Comparison of ENCODE assay signal across 26 mouse cellular contexts in genomic region chr1:127464041-127464440, GRCm38 (mm10).
DNase-seq lines count a peak whose midpoint lies in the region; ATAC-seq and TF ChIP-seq lines count a peak whose summit lies in the region.
"Had no signal": no experiment of that assay in that cellular context is flagged by ENCODE, and none has a peak within 500 bp of the region (broad histone marks: within the 10 kb centered on the region; RNA-seq: fewer than 3 reads in every experiment).

No protein-coding gene starts in this region.

- H3K4me2 ChIP-seq in kidney, embryonic 16.5 days (replicated peaks; ENCODE audit: low read depth, low read length), result no peak overlapping the region
- no peak overlapping the region for H3K4me2 ChIP-seq in kidney, postnatal 0 days (ENCODE audit: low read length)
- H3K4me2 ChIP-seq: forebrain, embryonic 13.5 days; heart, embryonic 13.5 days; hindbrain, embryonic 14.5 days had no signal

- DNase-seq in kidney, adult 9 months, result peak; percentile 40
- no peak for DNase-seq in kidney, postnatal 10 days
- DNase-seq in kidney, adult 18-20 months, result no peak
- peak; percentile 83 for DNase-seq in kidney, postnatal 0 days (ENCODE audit: low spot score)
- no peak for DNase-seq in spleen, postnatal 36 days (ENCODE audit: low spot score in 2 of 2)
- DNase-seq: adrenal gland, postnatal 10 days; adrenal gland, postnatal 36 days; B cell, adult 2 months; cerebellum, adult 18-20 months; cerebellum, adult 9-10 months; cerebellum, postnatal 14 days; gastrocnemius, postnatal 10 days; gastrocnemius, postnatal 36 days; heart, adult 2 months; heart, postnatal 14 days; heart, postnatal 4 days had no signal

- no peak for TF ChIP-seq CTCF in kidney, postnatal 0 days (IDR thresholded peaks at IDR 0.05; ENCODE audit: low read depth)

- no peak overlapping the region for H3K27ac ChIP-seq in kidney, embryonic 16.5 days (ENCODE audit: low read length)
- H3K27ac ChIP-seq in kidney, postnatal 0 days, result no peak overlapping the region
- H3K27ac ChIP-seq: forebrain, embryonic 10.5 days; forebrain, embryonic 13.5 days; heart, adult 2 months; heart, embryonic 10.5 days; hindbrain, embryonic 14.5 days had no signal

- H3K9me3 ChIP-seq in kidney, embryonic 16.5 days (ENCODE audit: low read length), result no peaks in the 10 kb centered on the region
- no peaks in the 10 kb centered on the region for H3K9me3 ChIP-seq in kidney, postnatal 0 days (replicated peaks; ENCODE audit: low read length)
- H3K9me3 ChIP-seq: forebrain, embryonic 10.5 days; forebrain, embryonic 13.5 days; heart, embryonic 10.5 days; heart, embryonic 13.5 days had no signal

- H3K27me3 ChIP-seq in kidney, embryonic 16.5 days (ENCODE audit: insufficient read depth, low read length), result no peaks in the 10 kb centered on the region
- H3K27me3 ChIP-seq in kidney, postnatal 0 days (ENCODE audit: insufficient read depth, low read length), result no peaks in the 10 kb centered on the region
- H3K27me3 ChIP-seq: CH12.LX; forebrain, embryonic 13.5 days; heart, embryonic 13.5 days; Patski had no signal

- WGBS in kidney, embryonic 16.5 days, result 25% methylated on average over 6 of the region's 6 CpGs
- 24% methylated on average over 6 of the region's 6 CpGs for WGBS in kidney, postnatal 0 days

- H3K36me3 ChIP-seq in kidney, embryonic 16.5 days (ENCODE audit: insufficient read depth, low read length), result 0 out of 2 replicates have a peak, but pooled peaks cover 4% of the 10 kb centered on the region
- H3K36me3 ChIP-seq in kidney, postnatal 0 days (ENCODE audit: insufficient read depth, low read length), result no peaks in the 10 kb centered on the region
- H3K36me3 ChIP-seq: G1E had no signal

- peaks cover 9% of the 10 kb centered on the region for H3K4me1 ChIP-seq in kidney, embryonic 16.5 days (ENCODE audit: insufficient read depth, low read length)
- no peaks in the 10 kb centered on the region for H3K4me1 ChIP-seq in kidney, postnatal 0 days (replicated peaks; ENCODE audit: insufficient read depth, low read length)
- H3K4me1 ChIP-seq: forebrain, embryonic 13.5 days had no signal

- ATAC-seq in kidney, embryonic 16.5 days (ENCODE audit: low FRiP score, low TSS enrichment), result peak; percentile 40; the same call in 1 of the 2 replicates
- no peak; the same call in 1 of the 2 replicates for ATAC-seq in kidney, postnatal 0 days (replicated peaks; ENCODE audit: low FRiP score, low read depth)
- ATAC-seq: forebrain, embryonic 13.5 days; forebrain, embryonic 16.5 days; Patski had no signal

- no peak overlapping the region for H3K9ac ChIP-seq in kidney, embryonic 16.5 days (replicated peaks; ENCODE audit: low read length)
- no peak overlapping the region for H3K9ac ChIP-seq in kidney, postnatal 0 days (ENCODE audit: low read depth, low read length)
- H3K9ac ChIP-seq: forebrain, embryonic 13.5 days; heart, embryonic 13.5 days; hindbrain, embryonic 14.5 days had no signal

- H3K4me3 ChIP-seq in kidney, embryonic 16.5 days (ENCODE audit: low read length), result no peak overlapping the region
- H3K4me3 ChIP-seq in kidney, postnatal 0 days (replicated peaks; ENCODE audit: low read depth, low read length), result no peak overlapping the region
- H3K4me3 ChIP-seq: forebrain, embryonic 10.5 days; forebrain, embryonic 13.5 days; heart, adult 2 months; heart, embryonic 10.5 days; heart, embryonic 13.5 days had no signal

Comparison
In these comparisons a context has a peak if more than half of its experiments do, and no peak if none do; other contexts are left out.
1. DNase-seq: peak in kidney, adult 9 months (single experiment) and kidney, postnatal 0 days (single experiment); none in kidney, postnatal 10 days (single experiment), kidney, adult 18-20 months (single experiment) and spleen, postnatal 36 days (0 of 2).